ENCODE assay signal across 9 mouse cellular contexts in genomic region chr1:135729821-135730220, GRCm38 (mm10). TPM values are rescaled to one million over a fixed set of nuclear protein-coding genes. Genes with fewer than 3 reads are reported as not detected.
DNase-seq lines count a peak whose midpoint lies in the region; ATAC-seq and TF ChIP-seq lines count a peak whose summit lies in the region.
"Had no signal": no experiment of that assay in that cellular context is flagged by ENCODE, and none has a peak within 500 bp of the region (broad histone marks: within the 10 kb centered on the region; RNA-seq: fewer than 3 reads in every experiment).

No protein-coding gene starts in this region.

- no peak for TF ChIP-seq POLR2A in heart, adult 2 months (IDR thresholded peaks at IDR 0.05; ENCODE audit: insufficient read depth, low read depth, low read length)

- H3K4me2 ChIP-seq in liver, embryonic 13.5 days: peak overlapping the region; percentile 79

- H3K79me2 ChIP-seq in heart, adult 2 months (replicated peaks; ENCODE audit: control insufficient read depth, insufficient read depth, low read length): no peaks in the 10 kb centered on the region

- H3K4me1 ChIP-seq in heart, adult 2 months (ENCODE audit: control insufficient read depth, insufficient read depth, low read length): peaks cover 21% of the 10 kb centered on the region
- H3K4me1 ChIP-seq in forebrain, embryonic 10.5 days: peaks cover 68% of the 10 kb centered on the region
- peaks cover 91% of the 10 kb centered on the region for H3K4me1 ChIP-seq in liver, embryonic 13.5 days (replicated peaks)

- no peak for TF ChIP-seq EP300 in heart, adult 2 months (IDR thresholded peaks at IDR 0.05; ENCODE audit: insufficient read depth, low read depth, low read length)

- peak overlapping the region; percentile 80 for H3K9ac ChIP-seq in heart, adult 2 months (ENCODE audit: low read depth, low read length)
- peak overlapping the region; percentile 85 for H3K9ac ChIP-seq in liver, embryonic 13.5 days

- WGBS in heart, adult 2 months: 29% methylated on average over 4 of the region's 4 CpGs
- 21% methylated on average over 4 of the region's 4 CpGs for WGBS in forebrain, embryonic 10.5 days
- 14% methylated on average over 4 of the region's 4 CpGs for WGBS in liver, embryonic 13.5 days (ENCODE audit: insufficient replicate concordance)

- peak overlapping the region; percentile 94 for H3K27ac ChIP-seq in heart, adult 2 months
- H3K27ac ChIP-seq in forebrain, embryonic 10.5 days: peak overlapping the region; percentile 87
- peak overlapping the region; percentile 77 for H3K27ac ChIP-seq in liver, embryonic 13.5 days

- H3K9me3 ChIP-seq in forebrain, embryonic 10.5 days: no peaks in the 10 kb centered on the region
- no peaks in the 10 kb centered on the region for H3K9me3 ChIP-seq in liver, embryonic 13.5 days (replicated peaks)

- ATAC-seq in liver, embryonic 13.5 days (ENCODE audit: low read depth): peak; percentile 11; the same call in 1 of the 2 replicates
- no peak for ATAC-seq in activated CD4-positive, CD25-positive, alpha-beta regulatory T cell, adult 4 months

- H3K27me3 ChIP-seq in heart, adult 2 months (ENCODE audit: control insufficient read depth, insufficient read depth, low read length): no peaks in the 10 kb centered on the region
- peaks cover 24% of the 10 kb centered on the region for H3K27me3 ChIP-seq in forebrain, embryonic 10.5 days (ENCODE audit: poor library complexity, severe bottlenecking)
- no peaks in the 10 kb centered on the region for H3K27me3 ChIP-seq in liver, embryonic 13.5 days

- no peak for TF ChIP-seq CTCF in heart, adult 2 months (IDR thresholded peaks at IDR 0.05)

- H3K36me3 ChIP-seq in heart, adult 2 months (ENCODE audit: control insufficient read depth, insufficient read depth, low read length): no peaks in the 10 kb centered on the region; the same call in 1 of the 2 replicates
- no peaks in the 10 kb centered on the region for H3K36me3 ChIP-seq in forebrain, embryonic 10.5 days (replicated peaks)
- H3K36me3 ChIP-seq in liver, embryonic 13.5 days: no peaks in the 10 kb centered on the region

- DNase-seq in heart, adult 2 months: no peak
- DNase-seq in heart, adult 18-20 months: no peak
- DNase-seq in A20 (ENCODE audit: low read depth, low spot score): peak; percentile 34
- no peak for DNase-seq in forebrain, embryonic 10.5 days (ENCODE audit: extremely low spot score, low spot score)
- DNase-seq in liver, embryonic 13.5 days: no peak
- DNase-seq in right cerebral cortex, adult 18-20 months: no peak
- DNase-seq in left cerebral cortex, adult 18-20 months (ENCODE audit: low spot score in 2 of 2): no peak

- peak overlapping the region; percentile 79 for H3K4me3 ChIP-seq in heart, adult 2 months
- peak overlapping the region; percentile 71 for H3K4me3 ChIP-seq in forebrain, embryonic 10.5 days
- peak overlapping the region; percentile 76 for H3K4me3 ChIP-seq in liver, embryonic 13.5 days (replicated peaks)

- intact Hi-C loops in heart, adult 2 months (cut with DNase I): no loop called here

RNA-seq across cellular contexts. Expression of gene Csrp1, which starts 10.0 kb away (rescaled TPM):
- 10 to 100 TPM; 50.1 to 50.5 TPM for total RNA-seq in heart, adult 2 months (2021)
- 99.2 and 128 TPM in 2 replicates for polyA plus RNA-seq in heart, adult 2 months (2012; rRNA removed)
- 10 to 100 TPM; 47.0 to 51.1 TPM for total RNA-seq in heart, adult 18-20 months (2021)
- 41.9 and 42.0 TPM in 2 replicates for polyA plus RNA-seq in forebrain, embryonic 10.5 days (2016; fragmentation: Nextera tagmentation; extraction: Ambion mirVana)
- polyA plus RNA-seq in liver, embryonic 13.5 days (2015; fragmentation: Nextera tagmentation; extraction: Ambion mirVana): 33.8 and 36.8 TPM in 2 replicates
- 100 to 1,000 TPM; 219 to 238 TPM for total RNA-seq in left cerebral cortex, adult 18-20 months (2021)
- polyA plus RNA-seq in activated CD4-positive, CD25-positive, alpha-beta regulatory T cell, adult 4 months (2017; shearing (Covaris generic)): 10 to 100 TPM; 14.5 to 35.2 TPM

RNA-seq across cellular contexts. Expression of gene Phlda3, which starts 36.1 kb away (rescaled TPM):
- total RNA-seq in heart, adult 2 months (2021): 10 to 100 TPM in 1 of 2 experiments, 1 to 10 TPM in 1; 8.4 to 11.5 TPM
- polyA plus RNA-seq in heart, adult 2 months (2012; rRNA removed): 23.3 and 36.8 TPM in 2 replicates
- total RNA-seq in heart, adult 18-20 months (2021): 10 to 100 TPM; 11.0 to 11.7 TPM
- polyA plus RNA-seq in forebrain, embryonic 10.5 days (2016; fragmentation: Nextera tagmentation; extraction: Ambion mirVana): 20.2 and 21.4 TPM in 2 replicates
- polyA plus RNA-seq in liver, embryonic 13.5 days (2015; fragmentation: Nextera tagmentation; extraction: Ambion mirVana): 5.7 and 7.1 TPM in 2 replicates
- total RNA-seq in left cerebral cortex, adult 18-20 months (2021): 10 to 100 TPM; 19.7 to 21.4 TPM
- polyA plus RNA-seq in activated CD4-positive, CD25-positive, alpha-beta regulatory T cell, adult 4 months (2017; shearing (Covaris generic)): 1 to 10 TPM; 1.9 to 3.8 TPM

RNA-seq across cellular contexts. Expression of gene Tnni1, which starts 49.4 kb away (rescaled TPM):
- 1 to 10 TPM in 1 of 2 experiments, under 1 TPM in 1; 0.84 to 1.1 TPM for total RNA-seq in heart, adult 2 months (2021)
- polyA plus RNA-seq in heart, adult 2 months (2012; rRNA removed): 1.3 and 2.5 TPM in 2 replicates
- 1 to 10 TPM; 1.5 to 1.7 TPM for total RNA-seq in heart, adult 18-20 months (2021)
- 0.55 and 1.3 TPM in 2 replicates for polyA plus RNA-seq in forebrain, embryonic 10.5 days (2016; fragmentation: Nextera tagmentation; extraction: Ambion mirVana)
- polyA plus RNA-seq in liver, embryonic 13.5 days (2015; fragmentation: Nextera tagmentation; extraction: Ambion mirVana): 9.7 and 12.3 TPM in 2 replicates
- 1 to 10 TPM; 1.5 to 1.7 TPM for total RNA-seq in left cerebral cortex, adult 18-20 months (2021)
- polyA plus RNA-seq in activated CD4-positive, CD25-positive, alpha-beta regulatory T cell, adult 4 months (2017; shearing (Covaris generic)): not detected
- polyA plus RNA-seq: inflammation-experienced regulatory T-cells, adult 6 months had no signal
